Mouse (Mus musculus) gastrocnemius, postnatal 14 days (tissue): Measurements from ENCODE around the gene Slc39a1. TPM values are rescaled to one million over a fixed set of nuclear protein-coding genes. Genes with fewer than 3 reads are reported as not detected.
A peak's percentile ranks its signal among the peaks of the same experiment; 100 is the strongest.
"Not testable (repeated sequence)": the region's sequence is repeated elsewhere in the genome, so short reads cannot be mapped to it uniquely, and the experiment has no call there.

Source experiments
- DNase-seq: peaks from one replicate; pipeline ENCODE4 v3.0.0; 2021; ENCODE audit warnings: mixed read lengths
- intact Hi-C: fragments of 180-260 bp; cut with DNase I; formaldehyde crosslinking; loops from one replicate; pipeline ENCODE4 v1.15.1; 2025; ENCODE audit warnings: low total_unique reads
- total RNA-seq, 2 experiments: library from RNA; stranded (reverse); gene quantifications; 2 replicates each; pipeline ENCODE4 v1.2.3; 2021

Slc39a1 gene
- total RNA-seq, 2 experiments from 2014 or later, result 57.8 to 62.7 TPM

DNA sequence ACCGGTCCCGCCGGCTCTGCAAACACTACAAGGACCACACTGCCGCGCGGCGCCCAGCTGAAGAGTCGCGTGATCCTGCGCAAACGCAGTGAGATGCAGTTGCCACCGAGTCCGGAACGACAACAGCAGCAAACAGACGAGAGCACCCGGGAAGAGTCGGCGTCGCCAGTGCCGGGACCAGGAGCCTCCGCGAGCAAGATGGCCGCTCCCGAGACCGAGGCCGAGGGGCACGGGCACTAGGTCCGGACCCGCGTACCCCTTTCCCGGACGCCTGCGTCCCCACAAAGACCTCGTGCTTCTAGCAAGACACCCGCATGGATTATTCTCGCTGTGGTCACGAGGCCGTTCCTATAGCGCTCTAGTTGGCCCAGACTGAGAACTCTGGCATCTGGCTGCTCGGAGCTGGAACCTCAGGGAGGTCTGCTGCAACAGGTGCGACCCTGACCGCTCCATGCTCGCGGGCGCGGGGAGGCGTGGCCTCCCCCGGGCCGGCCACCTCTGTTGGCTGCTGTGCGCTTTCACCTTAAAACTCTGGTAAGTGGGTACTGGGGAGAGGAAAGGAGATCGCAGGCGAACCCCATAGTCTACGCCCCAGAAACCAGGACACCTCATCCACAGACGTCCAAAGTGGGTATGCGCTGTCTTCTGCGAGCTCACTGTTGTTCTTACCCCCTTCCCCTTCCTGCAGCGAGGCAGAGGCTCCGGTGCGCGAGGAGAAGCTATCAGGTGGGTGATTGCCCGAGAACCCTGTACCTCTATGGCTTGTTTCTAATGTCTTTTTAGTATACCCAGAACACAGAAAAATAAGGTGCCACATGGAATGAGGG lies 16.3 kb upstream of the Slc39a1 start, which contains the start of gene Jtb:
TSS of gene Jtb (plus strand) at position 91 of the 827 bp plus-strand sequence.
- intact Hi-C loops, result no loop called here
- peak; percentile 93 for DNase-seq

DNA sequence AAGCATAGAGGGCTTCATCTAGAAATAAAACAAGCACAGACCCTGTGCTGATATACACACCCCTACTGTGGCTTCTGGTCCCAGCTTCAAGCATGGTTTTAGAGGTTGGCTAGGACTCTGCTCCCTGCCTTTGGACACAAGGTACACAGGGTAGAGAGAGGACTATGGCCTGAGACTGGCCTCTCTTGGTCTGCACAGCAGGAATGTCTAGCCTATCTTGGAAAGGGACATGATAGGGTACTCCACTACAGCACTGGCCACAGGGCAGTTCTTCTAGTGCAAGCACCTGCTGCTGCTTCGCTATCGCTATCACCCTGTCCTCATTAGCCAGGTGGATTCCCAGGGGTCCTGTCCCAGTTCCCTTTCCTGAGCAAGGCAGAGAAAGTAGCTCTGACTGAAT lies 6.7 kb upstream of the Slc39a1 start:
- intact Hi-C loops, result no loop called here
- no peak for DNase-seq

DNA sequence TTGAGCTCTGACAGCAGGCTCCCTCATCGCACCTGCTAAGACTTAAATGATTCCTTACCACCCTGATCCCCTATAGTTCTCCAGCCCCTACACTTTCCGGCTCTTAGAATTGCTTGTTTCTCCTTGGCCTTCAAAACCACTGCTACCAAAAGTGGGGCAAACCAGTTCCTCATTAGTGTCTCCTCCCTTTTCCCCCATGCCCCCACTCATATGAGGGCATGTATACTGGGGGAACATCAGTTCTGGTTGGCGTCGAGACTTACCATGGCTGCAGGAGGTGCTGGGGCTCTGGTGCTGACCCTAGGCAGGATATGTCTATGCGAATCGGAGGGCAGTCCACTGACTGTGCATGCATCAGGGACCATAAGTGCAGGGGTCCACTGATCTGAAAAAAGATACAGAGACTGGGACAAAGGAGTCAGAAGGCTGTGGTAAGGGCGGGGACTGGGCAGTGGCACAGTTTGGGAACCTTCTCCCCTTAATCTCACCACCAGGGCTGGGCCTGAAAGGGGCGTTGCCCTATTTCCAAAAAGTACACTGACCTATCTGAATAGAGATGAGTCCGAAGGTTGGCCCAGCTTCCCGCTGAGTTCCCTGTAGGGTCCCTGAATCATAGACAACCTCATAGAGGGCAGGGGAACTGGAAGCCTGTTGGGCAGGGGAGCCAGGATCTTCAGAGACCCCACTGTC lies 6.2 kb upstream of the Slc39a1 start:
- DNase-seq, result no peak
- intact Hi-C loops, result no loop called here

DNA sequence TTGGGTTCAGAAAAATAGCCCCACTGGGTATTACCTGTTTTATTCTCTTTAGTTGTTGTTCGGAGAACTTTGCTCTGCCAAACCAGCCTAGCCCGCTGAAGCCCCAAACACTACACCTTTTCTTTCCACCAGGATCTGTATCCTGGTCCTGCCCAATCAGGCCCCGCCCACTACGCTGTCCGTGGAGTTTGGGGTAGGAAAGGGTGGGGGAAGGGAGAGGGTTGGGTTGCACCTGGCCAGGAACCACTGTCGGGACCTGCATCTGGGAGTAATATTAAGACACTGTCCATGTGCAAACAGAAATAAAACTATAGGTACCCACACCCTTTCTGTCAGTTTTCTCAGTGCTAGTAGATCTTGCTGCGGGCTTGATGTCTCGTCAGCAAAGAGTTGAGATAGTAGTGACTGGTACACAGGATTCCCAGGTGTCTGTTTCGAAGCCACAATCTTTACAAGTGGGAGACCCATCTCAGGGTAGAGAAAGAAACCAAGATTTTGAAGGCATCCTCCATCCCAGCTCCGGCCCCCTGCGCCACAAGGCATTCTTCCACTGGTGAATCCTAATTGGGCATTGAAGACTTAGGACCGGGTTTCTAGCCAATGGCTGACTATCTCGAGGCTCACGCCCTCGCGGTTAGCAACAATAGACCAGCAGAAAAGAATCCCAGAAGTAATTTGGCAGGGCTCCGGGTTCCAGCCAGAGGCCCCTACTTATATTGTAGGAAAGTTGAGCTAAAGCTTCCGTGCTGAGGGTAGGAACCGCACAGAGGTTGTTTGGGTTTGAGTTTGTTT lies 4.8 kb upstream of the Slc39a1 start, which contains the start of gene Creb3l4:
TSS of gene Creb3l4 (minus strand) at position 529 of the 792 bp plus-strand sequence.
- DNase-seq, result peak; percentile 50
- intact Hi-C loops, result no loop called here

DNA sequence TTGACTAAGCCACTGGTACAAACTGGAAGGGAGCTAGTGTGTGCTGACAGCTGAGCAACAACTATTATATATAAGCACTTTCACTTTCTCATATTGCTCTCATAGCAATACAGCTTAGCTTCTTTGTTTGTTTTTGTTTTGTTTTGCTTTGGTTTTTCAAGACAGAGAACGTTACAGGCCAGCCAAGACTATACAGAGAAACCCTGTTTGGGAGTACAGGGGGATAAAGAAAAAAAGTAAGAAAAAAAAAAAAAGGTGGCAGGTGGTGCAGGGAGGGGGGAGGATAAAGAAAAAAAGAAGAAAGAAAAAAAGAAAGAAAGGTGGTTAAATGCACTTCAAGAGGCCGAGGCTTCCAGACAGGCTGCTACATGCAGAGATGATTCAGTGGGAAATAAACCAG lies 2.6 kb upstream of the Slc39a1 start:
- intact Hi-C loops, result no loop called here
- DNase-seq, result no peak

DNA sequence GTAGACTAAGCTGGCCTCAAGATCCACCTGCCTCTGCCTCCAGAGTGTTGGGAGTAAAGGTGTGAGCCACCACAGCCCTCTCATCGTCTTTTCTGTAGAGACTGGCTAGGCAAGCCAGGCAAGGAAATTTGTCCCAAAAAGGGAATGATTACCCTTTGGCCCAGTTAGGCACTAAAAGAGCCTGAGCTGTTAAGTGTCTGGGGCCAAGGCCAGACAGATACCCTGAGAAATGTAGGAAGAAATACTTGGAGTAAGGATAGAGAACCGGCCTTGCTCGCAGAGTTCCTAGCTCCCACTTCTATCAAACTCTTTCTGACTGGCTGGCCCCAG lies 377 bp upstream of the Slc39a1 start:
- intact Hi-C loops, result no loop called here
- DNase-seq, result no peak

DNA sequence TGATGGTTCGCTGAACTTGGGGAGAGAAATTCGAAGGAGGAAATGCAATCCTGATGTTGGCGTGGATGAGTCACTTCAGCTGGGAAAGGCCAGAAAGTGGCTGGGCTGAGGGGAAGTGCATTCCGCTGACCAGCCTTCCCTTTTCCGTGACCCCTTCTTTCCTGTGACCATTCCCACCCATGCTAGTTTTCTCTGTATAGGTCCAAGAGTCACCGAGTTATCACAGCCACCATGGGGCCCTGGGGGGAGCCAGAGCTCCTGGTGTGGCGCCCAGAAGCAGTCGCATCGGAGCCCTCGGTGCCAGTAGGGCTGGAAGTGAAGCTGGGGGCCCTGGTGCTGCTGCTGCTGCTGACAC lies 751 bp downstream of the Slc39a1 start:
- intact Hi-C loops, result no loop called here

DNA sequence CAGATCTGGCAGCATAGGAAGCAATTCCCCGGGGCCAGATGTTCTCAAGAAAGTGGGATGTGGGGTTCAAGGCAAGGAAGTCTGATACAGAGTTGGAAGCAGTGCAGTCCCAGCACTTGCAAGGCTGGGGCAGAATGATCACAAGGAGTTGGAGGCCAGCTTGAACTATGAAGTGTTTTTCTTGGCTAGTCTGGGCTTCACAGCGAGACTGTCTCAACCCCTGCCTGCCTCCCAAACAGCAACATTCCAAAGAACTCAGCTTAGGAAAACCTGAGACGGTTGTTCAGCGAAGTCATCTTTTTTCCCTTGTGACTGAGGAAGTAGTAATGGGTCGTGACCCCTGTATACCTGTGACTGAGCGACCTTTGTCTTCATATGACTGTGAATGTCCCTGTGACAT lies 2.8 kb downstream of the Slc39a1 start:
- DNase-seq, result no peak
- intact Hi-C loops, result no loop called here

More for the DNA sequence above, 751 bp downstream of the Slc39a1 start:
- DNase-seq, result peak; percentile 28

DNA sequence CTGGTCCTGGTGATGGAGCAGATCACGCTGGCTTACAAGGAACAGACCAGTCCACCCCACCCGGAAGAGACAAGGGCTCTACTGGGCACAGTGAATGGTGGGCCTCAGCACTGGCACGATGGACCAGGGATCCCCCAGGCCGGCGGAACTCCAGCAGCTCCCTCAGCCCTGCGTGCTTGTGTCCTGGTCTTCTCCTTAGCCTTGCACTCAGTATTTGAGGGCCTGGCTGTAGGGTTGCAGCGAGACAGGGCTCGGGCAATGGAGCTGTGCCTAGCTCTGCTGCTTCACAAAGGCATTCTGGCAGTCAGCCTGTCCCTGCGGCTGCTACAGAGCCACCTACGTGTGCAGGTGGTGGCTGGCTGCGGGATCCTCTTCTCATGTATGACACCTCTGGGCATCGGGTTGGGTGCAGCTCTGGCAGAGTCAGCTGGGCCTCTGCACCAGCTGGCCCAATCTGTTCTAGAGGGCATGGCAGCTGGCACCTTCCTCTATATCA lies 3.8 kb downstream of the Slc39a1 start:
- intact Hi-C loops, DNase-seq: not testable (repeated sequence)

DNA sequence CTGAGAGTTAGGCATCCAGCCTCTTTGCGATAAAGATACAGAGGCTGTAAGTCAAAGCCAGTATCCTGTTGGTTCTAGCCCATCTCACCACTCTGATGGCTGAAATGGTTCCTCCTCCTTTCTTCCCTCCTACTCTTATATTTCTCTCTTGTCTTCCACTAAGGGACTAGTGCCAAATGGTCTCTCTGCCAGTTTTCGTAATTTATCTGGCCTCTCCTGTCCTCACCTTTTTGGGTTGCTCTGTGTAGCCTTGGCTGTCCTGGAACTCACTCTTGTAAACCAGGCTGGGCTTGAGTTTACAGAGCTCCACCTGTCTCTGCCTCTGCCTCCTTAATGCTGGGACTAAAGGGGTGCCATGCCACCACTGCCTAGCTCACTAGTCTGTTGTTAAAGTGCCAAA lies 4.7 kb downstream of the Slc39a1 start:
- DNase-seq, intact Hi-C loops: not testable (repeated sequence)

DNA sequence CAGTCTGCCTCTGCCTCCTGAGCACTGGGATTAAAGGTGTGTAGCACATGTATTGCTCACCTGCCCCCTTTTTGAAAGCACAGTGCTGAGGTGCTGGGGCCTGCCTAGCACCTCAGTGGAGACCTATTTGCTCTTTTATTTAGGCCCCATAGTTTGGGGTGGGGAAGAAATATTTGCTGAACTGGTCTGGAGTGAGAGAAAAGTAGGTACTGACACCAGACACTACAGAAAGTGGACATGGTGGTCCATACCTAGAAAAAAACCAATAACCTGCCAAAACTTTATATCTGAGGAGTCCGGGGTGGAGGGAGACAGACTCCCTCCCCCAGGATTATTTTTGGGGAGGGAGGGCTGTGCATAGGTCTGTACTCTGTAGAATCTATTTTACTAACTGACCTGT lies 5.2 kb downstream of the Slc39a1 start:
- intact Hi-C loops, DNase-seq: not testable (repeated sequence)

DNA sequence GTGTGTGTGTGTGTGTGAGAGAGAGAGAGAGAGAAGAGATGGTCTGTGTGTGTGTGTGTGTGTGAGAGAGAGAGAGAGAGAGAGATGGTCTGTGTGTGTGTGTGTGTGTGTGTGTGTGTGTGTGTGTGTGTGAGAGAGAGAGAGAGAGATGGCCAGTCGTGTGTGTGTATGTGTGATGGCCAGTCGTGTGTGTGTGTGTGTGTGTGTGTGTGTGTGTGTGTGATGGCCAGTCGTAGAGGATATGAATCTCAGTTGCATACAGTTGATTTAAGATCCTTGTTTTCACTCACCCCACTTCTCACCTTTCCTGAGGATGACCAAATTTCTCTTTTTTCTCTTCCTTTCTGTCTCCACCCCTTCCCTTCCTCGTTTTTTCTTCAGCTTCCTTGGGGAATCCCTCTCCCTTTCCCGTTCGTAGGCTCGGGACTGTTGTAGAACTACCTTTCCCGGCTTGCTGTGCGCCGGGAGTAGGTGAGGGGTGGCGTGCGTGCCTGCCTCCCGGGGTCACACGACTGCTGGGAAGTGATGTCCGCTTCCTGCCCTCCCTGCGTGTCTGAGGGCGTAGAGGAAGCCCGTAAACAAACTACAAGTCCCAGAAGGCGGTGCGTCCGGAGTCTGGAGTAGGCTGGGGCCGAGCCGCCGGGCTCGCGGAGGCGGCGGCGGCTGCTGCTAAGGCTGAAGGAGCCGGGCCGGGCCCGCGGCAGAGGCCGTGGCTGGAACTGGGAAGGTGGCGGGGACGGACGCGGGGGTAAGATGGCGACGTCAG lies 5.9 kb downstream of the Slc39a1 start, which contains the start of gene Crtc2:
TSS of gene Crtc2 (plus strand) at position 511 of the 766 bp plus-strand sequence.
- intact Hi-C loops, result no loop called here
- peak; percentile 95 for DNase-seq

DNA sequence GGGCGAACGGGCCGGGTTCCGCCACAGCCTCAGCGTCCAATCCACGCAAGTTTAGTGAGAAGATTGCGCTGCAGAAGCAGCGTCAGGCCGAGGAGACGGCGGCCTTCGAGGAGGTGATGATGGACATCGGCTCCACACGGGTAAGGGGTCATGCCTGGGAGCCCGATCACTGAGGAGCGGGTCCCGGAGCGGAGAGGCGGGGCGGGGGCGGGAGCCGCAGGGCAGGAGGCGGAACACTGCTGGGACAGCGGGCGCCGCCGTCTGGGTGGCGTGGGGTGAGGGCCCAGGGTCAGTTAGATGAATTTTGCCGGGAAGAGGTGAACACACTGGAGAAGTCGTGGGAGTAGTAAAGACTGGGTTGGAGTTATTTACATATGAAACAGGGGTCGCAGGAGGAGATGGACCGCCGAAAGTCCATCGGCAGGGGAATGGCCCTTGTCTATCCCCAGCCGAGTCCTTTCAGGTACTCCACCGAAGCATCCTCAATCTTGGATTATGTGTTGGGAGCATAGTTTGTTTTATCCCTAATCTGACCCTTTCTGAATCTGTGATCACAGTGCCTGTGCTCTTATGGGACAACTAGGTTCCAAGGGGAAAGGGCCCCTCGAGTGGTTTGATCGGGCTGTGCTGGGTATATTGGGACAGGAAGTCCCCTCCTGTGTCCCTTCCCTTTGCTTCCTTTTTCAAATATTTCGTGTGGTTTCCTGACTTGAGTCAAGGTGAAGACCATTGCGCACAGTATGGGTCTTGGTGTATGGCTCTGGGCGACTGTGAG lies 6.6 kb downstream of the Slc39a1 start:
- intact Hi-C loops, result no loop called here
- DNase-seq, result peak; percentile 49

DNA sequence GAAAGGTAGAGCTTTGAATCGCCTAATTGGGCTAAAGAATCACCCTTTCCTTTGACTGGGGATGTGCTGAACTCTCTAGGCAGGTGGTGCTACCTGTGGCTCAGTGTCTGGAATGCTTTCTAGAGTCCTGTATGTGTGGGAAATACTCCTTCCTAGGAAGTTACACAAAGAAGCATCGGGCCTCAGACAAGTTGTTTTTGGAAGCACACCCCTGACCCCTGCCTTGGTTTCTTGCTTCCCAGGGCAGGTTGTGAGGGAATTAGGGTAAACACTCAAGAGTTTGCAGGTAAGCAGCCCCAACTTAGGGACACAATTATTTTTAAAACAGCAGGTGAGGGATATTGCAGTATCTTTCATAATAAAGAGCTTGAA lies 7.2 kb downstream of the Slc39a1 start:
- intact Hi-C loops, result no loop called here
- DNase-seq, result no peak

DNA sequence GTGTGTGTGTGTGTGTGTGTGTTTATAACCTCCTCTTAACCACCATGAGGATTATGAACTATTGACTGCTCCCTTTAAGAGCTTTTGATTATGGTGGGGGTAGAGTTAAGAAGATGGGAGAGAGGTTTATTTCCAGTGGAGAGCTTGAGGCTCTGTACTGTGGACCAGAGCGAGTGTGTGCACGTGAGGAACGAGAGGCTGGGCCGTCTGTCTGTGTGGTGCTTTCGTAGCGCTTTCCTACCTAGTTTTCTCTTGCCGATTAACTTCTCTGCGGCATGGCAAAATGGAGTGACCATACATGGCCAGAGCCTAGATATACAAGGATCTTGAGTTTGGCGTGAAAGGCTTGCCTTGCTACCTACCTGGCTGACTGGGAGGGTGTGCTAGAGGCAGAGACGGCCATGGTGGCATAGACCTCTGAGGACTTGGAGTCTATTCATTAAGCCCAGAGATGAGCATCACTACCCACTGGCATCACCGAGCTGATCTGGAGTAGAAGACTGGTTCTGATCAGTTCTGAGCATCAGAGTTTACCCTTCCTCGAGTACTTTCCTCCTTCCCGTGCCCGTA lies 7.9 kb downstream of the Slc39a1 start:
- no peak for DNase-seq

DNA sequence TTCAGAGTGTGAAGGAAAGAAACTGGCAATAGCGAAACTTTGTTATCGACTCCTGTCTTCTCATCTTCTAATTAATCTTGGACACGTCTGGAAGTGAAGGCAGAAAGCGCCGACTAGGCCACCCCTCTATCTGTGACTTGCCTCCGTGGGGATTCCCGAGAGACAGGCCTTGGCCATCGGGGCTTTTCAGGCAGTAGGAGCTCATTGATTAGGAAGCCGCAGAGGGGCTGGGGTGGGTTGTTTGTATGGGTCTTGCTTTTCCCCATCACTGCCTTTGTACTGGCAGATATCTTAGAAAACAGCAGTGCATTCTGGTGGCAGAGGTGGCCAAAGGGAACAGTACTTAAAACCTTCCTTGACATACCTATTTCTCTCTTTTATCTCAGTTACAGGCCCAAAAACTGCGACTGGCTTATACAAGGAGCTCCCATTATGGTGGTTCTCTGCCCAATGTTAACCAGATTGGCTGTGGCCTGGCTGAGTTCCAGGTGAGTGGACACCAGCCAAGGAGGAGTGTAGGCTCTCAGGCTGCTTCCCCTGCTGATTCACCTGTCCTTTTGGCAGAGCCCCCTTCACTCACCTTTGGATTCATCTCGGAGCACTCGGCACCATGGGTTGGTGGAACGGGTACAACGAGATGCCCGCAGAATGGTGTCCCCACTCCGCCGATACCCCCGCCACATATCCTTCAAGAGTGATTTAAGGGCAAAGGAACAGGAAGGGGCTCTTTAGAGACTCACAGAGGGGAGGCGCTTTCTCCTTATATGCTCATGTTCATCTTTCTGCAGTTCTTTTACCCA lies 9.0 kb downstream of the Slc39a1 start:
- DNase-seq, result no peak
- intact Hi-C loops, result no loop called here

More for the DNA sequence above, 7.9 kb downstream of the Slc39a1 start:
- intact Hi-C loops, result no loop called here

DNA sequence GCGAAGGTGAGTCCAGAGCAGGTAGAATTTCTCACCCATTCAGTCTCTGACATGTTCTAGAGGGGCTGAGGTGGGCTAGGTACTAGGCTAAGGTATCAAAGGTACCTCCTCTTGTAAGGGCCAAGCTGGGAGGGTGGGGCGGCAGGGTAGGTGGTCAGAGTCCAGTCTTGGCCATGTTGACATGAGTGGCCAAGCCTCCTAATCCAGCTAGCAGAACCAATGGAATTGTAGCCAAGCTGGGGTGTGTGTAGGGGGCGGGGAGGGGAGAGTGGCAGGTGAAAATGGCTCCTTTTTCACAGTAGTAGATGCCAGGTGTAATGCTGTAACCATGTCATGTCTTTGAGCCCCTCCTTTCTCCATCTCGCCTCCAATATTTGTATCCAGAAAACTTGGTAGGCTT lies 10.5 kb downstream of the Slc39a1 start:
- intact Hi-C loops, result no loop called here
- DNase-seq, result no peak
